ENCODE assay signal across 30 mouse cellular contexts in genomic region chr12:111227410-111227809, GRCm38 (mm10). TPM values are rescaled to one million over a fixed set of nuclear protein-coding genes. Genes with fewer than 3 reads are reported as not detected.
A peak's percentile ranks its signal among the peaks of the same experiment; 100 is the strongest.
DNase-seq lines count a peak whose midpoint lies in the region; ATAC-seq lines count a peak whose summit lies in the region.
"Had no signal": no experiment of that assay in that cellular context is flagged by ENCODE, and none has a peak within 500 bp of the region (broad histone marks: within the 10 kb centered on the region; RNA-seq: fewer than 3 reads in every experiment).

No protein-coding gene starts in this region.

- H3K9me3 ChIP-seq in midbrain, embryonic 11.5 days (ENCODE audit: control insufficient read depth, low read length) = no peaks in the 10 kb centered on the region
- no peaks in the 10 kb centered on the region for H3K9me3 ChIP-seq in midbrain, embryonic 16.5 days (replicated peaks; ENCODE audit: control insufficient read depth, low read length, poor library complexity, severe bottlenecking)
- H3K9me3 ChIP-seq: embryonic facial prominence, embryonic 15.5 days; forebrain, embryonic 12.5 days had no signal

- H3K36me3 ChIP-seq in midbrain, embryonic 11.5 days (ENCODE audit: control insufficient read depth, insufficient read depth, low read length) = peaks cover 3% of the 10 kb centered on the region; the same call in 1 of the 2 replicates
- H3K36me3 ChIP-seq in midbrain, embryonic 16.5 days (ENCODE audit: control insufficient read depth, insufficient read depth, low read length) = peaks cover 2% of the 10 kb centered on the region

- no peak overlapping the region for H3K27ac ChIP-seq in midbrain, embryonic 11.5 days (ENCODE audit: low read depth, low read length)
- H3K27ac ChIP-seq in midbrain, embryonic 16.5 days (ENCODE audit: low read length) = no peak overlapping the region
- H3K27ac ChIP-seq: embryonic facial prominence, embryonic 13.5 days; embryonic facial prominence, embryonic 15.5 days; forebrain, embryonic 10.5 days; forebrain, embryonic 12.5 days had no signal

- DNase-seq in midbrain, embryonic 11.5 days (ENCODE audit: low spot score, missing footprints) = peak; percentile 10
- DNase-seq in layer of hippocampus, postnatal 10 days (ENCODE audit: low spot score in 2 of 2) = no peak
- no peak for DNase-seq in embryo, embryonic 10 days (ENCODE audit: low spot score)
- no peak for DNase-seq in ovary, adult 18-20 months (ENCODE audit: low spot score)
- DNase-seq: adrenal gland, adult 2 months; adrenal gland, postnatal 10 days; adrenal gland, postnatal 25 days; cerebellum, adult 11 months; cerebellum, adult 18-20 months; cerebellum, adult 8-10 months; cerebellum, adult 9-11 months; cerebellum, postnatal 14 days; cerebellum, postnatal 36 days; embryo, embryonic 11 days had no signal

- no peaks in the 10 kb centered on the region for H3K4me1 ChIP-seq in midbrain, embryonic 11.5 days (ENCODE audit: control insufficient read depth, insufficient read depth, low read length)
- H3K4me1 ChIP-seq in midbrain, embryonic 16.5 days (ENCODE audit: control insufficient read depth, insufficient read depth, low read length) = no peaks in the 10 kb centered on the region
- H3K4me1 ChIP-seq: forebrain, embryonic 10.5 days; forebrain, embryonic 12.5 days had no signal

- WGBS in midbrain, embryonic 11.5 days = 89% methylated on average over 4 of the region's 4 CpGs
- 81% methylated on average over 4 of the region's 4 CpGs for WGBS in midbrain, embryonic 16.5 days

- H3K4me3 ChIP-seq in midbrain, embryonic 11.5 days (ENCODE audit: low read depth, low read length) = no peak overlapping the region
- no peak overlapping the region for H3K4me3 ChIP-seq in midbrain, embryonic 16.5 days (ENCODE audit: low read depth, low read length)
- H3K4me3 ChIP-seq: embryonic facial prominence, embryonic 13.5 days; embryonic facial prominence, embryonic 15.5 days; erythroblast, embryonic 14.5 days; forebrain, embryonic 10.5 days; forebrain, embryonic 12.5 days had no signal

- no peak for ATAC-seq in midbrain, embryonic 11.5 days (ENCODE audit: low FRiP score)
- no peak for ATAC-seq in midbrain, embryonic 16.5 days
- ATAC-seq in granulocyte monocyte progenitor cell, adult 5-6 weeks (replicated peaks; ENCODE audit: poor library complexity, severe bottlenecking) = peak; percentile 60
- 0 out of 2 replicates have a peak, but pooled peaks have one; percentile 33 for ATAC-seq in megakaryocyte, adult 5-6 weeks (ENCODE audit: poor library complexity, severe bottlenecking)
- ATAC-seq: forebrain, embryonic 14.5 days; forebrain, embryonic 16.5 days had no signal

- no peak overlapping the region for H3K4me2 ChIP-seq in midbrain, embryonic 11.5 days
- no peak overlapping the region for H3K4me2 ChIP-seq in midbrain, embryonic 16.5 days (ENCODE audit: low read length)
- H3K4me2 ChIP-seq: embryonic facial prominence, embryonic 13.5 days; embryonic facial prominence, embryonic 15.5 days; forebrain, embryonic 12.5 days had no signal

- H3K9ac ChIP-seq in midbrain, embryonic 11.5 days (ENCODE audit: low read length) = no peak overlapping the region
- H3K9ac ChIP-seq in midbrain, embryonic 16.5 days (ENCODE audit: low read depth, low read length) = no peak overlapping the region
- H3K9ac ChIP-seq: embryonic facial prominence, embryonic 13.5 days; embryonic facial prominence, embryonic 15.5 days; forebrain, embryonic 12.5 days had no signal

- H3K27me3 ChIP-seq in midbrain, embryonic 11.5 days (ENCODE audit: control insufficient read depth, insufficient read depth, low read length) = no peaks in the 10 kb centered on the region
- no peaks in the 10 kb centered on the region for H3K27me3 ChIP-seq in midbrain, embryonic 16.5 days (ENCODE audit: control insufficient read depth, insufficient read depth, low read depth, low read length)
- H3K27me3 ChIP-seq: embryonic facial prominence, embryonic 13.5 days; embryonic facial prominence, embryonic 15.5 days; forebrain, embryonic 12.5 days had no signal

RNA-seq across cellular contexts. Expression of gene 4930595D18Rik, which starts 43.1 kb away (rescaled TPM):
- not detected in 2 replicates for polyA plus RNA-seq in midbrain, embryonic 11.5 days (2014; fragmentation: Nextera tagmentation; extraction: Ambion mirVana)
- polyA plus RNA-seq in midbrain, embryonic 16.5 days (2015; fragmentation: Nextera tagmentation; extraction: Ambion mirVana) = not detected in 2 replicates
- total RNA-seq in granulocyte monocyte progenitor cell, adult 5-6 weeks (2014; fragmentation: Nextera tagmentation) = not detected in 2 replicates
- not detected in 2 replicates for total RNA-seq in granulocyte monocyte progenitor cell, adult 5-6 weeks (2017)
- not detected in 2 replicates for total RNA-seq in megakaryocyte, adult 5-6 weeks (2015)
- not detected in 2 replicates for total RNA-seq in megakaryocyte, adult 5-6 weeks (2017)
- total RNA-seq in layer of hippocampus, postnatal 10 days (2021) = not detected
- total RNA-seq: adrenal gland, adult 2 months; adrenal gland, postnatal 10 days; adrenal gland, postnatal 25 days; adrenal gland, postnatal 4 days; ES-E14; MEL had no signal
- polyA plus RNA-seq: adrenal gland, adult 2 months; C2C12; cortical plate, adult 2 months; embryonic facial prominence, embryonic 11.5 days; embryonic facial prominence, embryonic 13.5 days; embryonic facial prominence, embryonic 15.5 days; erythroblast, embryonic 14.5 days; forebrain, embryonic 10.5 days; forebrain, embryonic 12.5 days; forebrain, embryonic 14.5 days; forebrain, embryonic 16.5 days had no signal

RNA-seq across cellular contexts. Expression of gene Amn, which starts 43.5 kb away (rescaled TPM):
- 0.22 TPM in 1 of 2 replicates, not detected in the other for polyA plus RNA-seq in midbrain, embryonic 11.5 days (2014; fragmentation: Nextera tagmentation; extraction: Ambion mirVana)
- 16.4 and 29.5 TPM in 2 replicates for polyA plus RNA-seq in midbrain, embryonic 16.5 days (2015; fragmentation: Nextera tagmentation; extraction: Ambion mirVana)
- total RNA-seq in granulocyte monocyte progenitor cell, adult 5-6 weeks (2014; fragmentation: Nextera tagmentation) = 0.73 and 1.9 TPM in 2 replicates
- total RNA-seq in granulocyte monocyte progenitor cell, adult 5-6 weeks (2017) = not detected in 2 replicates
- total RNA-seq in megakaryocyte, adult 5-6 weeks (2015) = 0.13 TPM in 1 of 2 replicates, not detected in the other
- not detected in 2 replicates for total RNA-seq in megakaryocyte, adult 5-6 weeks (2017)
- 10 to 100 TPM; 17.8 to 19.6 TPM for total RNA-seq in layer of hippocampus, postnatal 10 days (2021)
- total RNA-seq: adrenal gland, adult 2 months had no signal

Comparison
In these comparisons a context has a peak if more than half of its experiments do, and no peak if none do; other contexts are left out.
1. ATAC-seq: peak in granulocyte monocyte progenitor cell, adult 5-6 weeks (single experiment) and megakaryocyte, adult 5-6 weeks (single experiment); none in midbrain, embryonic 11.5 days (single experiment) and midbrain, embryonic 16.5 days (single experiment).
2. RNA of gene Amn, which starts 43.5 kb away (total RNA-seq): 17.8 to 19.6 TPM in layer of hippocampus, postnatal 10 days; 0.73 to 1.9 TPM in granulocyte monocyte progenitor cell, adult 5-6 weeks and 0.13 TPM in megakaryocyte, adult 5-6 weeks; every median in the first group is over 4 times any median in the second.